Mouse (Mus musculus): ENCODE measurements around the gene Angel2.

The Angel2 gene

DNA sequence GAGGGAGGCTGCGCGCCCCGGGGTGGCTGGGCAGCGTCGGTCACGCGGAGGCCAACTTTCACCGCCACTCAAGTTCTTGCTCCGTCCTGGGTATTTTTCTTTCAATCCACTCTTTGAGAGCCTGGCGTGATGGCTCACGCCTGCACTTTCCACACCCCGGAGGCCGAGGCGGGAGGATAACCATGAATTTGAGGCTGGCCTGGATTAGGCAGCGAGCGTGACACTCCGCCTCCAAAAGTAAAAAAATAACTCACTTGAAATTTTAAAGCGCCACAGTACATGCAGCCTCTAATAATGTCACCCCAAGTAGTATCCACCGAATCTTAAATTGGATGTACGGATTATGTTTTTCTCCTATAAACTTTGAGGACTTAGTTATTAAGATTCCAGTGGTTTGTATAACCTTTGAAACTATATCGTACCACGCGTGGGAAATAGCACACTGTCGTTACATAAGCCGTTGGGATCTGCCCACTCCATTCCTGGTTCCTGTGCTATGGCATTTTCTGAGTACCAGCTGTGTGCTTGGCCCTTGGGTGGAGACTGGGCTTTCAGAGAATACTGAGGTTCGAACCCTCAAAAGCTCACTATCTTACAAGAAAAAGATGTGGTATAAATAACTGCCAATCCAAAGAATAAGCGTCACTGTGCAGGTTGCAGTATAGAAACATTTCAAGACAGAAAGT, 4.2 kb downstream of the Angel2 start:
- no peak for DNase-seq (ENCODE audit: extremely low read depth, low read depth)

DNA sequence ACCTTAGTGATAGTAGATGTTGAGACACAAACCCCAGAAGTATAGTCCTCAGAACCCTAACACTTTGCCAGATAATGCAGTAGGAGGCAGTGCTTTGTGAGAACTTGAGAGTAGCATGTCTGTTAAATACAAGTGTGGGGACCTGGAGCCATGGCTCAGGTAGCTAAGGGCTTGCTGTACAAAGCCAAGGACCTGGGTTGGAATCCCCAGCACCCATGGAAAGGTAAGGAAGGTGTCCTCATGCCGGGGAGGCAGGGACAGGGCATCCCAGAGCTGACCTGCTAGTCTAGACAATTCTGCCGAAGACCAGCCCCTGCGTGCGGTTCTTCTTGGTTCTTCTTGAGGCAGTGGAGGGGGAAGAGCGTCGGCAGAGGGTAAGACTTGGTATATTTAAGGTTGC, 5.3 kb downstream of the Angel2 start:
- DNase-seq (ENCODE audit: extremely low read depth, low read depth), result no peak

- no peak for DNase-seq (ENCODE audit: extremely low read depth, low read depth)
These were observed 14.9 kb downstream of the Angel2 start for GRCm38 (mm10) chr1:190939803-190940202.

- peak; percentile 31 for DNase-seq (ENCODE audit: extremely low read depth, low read depth)
These were observed 19.3 kb downstream of the Angel2 start for GRCm38 (mm10) chr1:190944109-190944760.

DNA sequence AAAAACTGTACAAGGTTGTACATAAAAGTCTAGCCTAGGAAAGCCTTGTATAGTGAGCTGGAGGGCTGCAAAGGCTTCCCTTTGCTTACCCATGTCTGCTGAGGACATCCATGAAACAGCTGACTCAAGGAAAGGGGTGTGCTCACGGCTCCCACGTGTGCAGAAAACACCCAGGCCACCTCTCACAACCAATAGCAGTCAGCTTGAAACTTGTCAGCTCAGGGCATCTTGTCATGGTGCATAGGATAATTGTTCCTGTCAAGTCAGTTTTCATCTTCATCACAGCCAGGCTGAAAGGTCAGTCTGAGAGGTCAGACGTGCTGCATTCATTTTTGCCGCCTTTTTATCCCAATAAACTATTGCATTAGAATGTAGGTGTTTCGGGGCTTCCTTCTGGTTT, 23.1 kb downstream of the Angel2 start:
- no peak for DNase-seq (ENCODE audit: extremely low read depth, low read depth)

GRCm38 (mm10) chr1:190948439-190948838, 23.5 kb downstream of the Angel2 start:
- DNase-seq (ENCODE audit: extremely low read depth, low read depth), result no peak

GRCm38 (mm10) chr1:190948846-190949245, 23.9 kb downstream of the Angel2 start:
- DNase-seq (ENCODE audit: extremely low read depth, low read depth), result no peak

DNA sequence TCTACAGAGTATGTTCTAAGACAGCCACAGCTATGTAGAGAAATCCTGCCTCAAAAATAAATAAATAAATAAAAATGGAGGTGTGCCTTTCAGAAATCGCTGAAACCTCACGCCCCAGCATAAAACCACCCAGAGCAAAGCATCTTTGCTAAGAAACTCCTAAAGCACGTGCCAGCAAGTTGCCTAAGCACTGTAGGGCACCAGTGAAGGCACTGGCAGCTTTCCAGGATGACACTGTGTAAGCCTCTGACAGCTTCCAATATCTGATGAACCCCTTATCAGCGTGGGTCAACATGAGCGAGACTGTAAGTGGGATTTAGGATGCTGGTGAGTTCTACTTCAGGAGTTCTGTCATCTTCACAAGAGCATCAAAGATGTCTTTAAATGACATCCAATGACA, 26.1 kb downstream of the Angel2 start:
- no peak for DNase-seq (ENCODE audit: extremely low read depth, low read depth)

DNA sequence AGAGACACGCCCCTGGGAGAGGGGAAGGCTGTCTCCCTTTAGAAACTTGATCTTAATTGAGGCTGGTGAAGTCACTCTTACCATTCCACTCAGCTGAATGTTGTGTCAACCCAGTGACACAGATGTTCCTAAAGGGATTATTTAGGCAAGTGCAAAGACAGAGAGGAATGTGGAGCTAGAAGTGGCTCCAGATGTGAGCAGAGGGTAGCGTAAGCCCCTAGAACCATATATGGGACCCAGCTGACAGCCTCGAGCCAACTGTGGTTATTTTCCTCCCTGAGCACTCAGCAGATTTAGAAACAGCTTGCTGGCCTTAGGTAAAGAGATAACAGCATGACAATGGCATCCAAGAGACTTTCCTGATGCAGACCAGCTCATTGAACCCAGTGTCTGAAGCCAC, 28.1 kb downstream of the Angel2 start:
- DNase-seq (ENCODE audit: extremely low read depth, low read depth), result no peak

DNA sequence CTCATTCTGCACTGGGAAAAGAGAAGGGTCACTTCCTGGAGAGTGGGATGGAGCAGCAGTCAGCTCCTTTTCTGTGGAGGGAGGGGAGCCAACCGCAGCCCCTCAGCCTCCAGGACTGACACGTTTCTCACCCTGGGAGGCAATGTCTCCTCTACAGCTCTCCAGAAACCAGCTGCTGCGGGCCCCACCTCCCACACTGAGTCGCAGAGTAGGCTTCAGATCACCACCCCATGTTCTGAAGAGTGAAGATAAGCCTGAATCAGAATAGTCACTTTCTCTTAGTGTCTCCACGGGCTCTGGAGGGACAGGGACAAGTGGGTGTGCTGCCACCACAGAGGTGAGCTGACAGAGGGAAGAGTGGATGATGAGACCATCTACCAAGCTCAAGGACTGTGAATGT, 33.9 kb downstream of the Angel2 start:
- no peak for DNase-seq (ENCODE audit: extremely low read depth, low read depth)

- DNase-seq (ENCODE audit: extremely low read depth, low read depth), result no peak
These were observed 37.8 kb downstream of the Angel2 start for GRCm38 (mm10) chr1:190962760-190963159.

DNA sequence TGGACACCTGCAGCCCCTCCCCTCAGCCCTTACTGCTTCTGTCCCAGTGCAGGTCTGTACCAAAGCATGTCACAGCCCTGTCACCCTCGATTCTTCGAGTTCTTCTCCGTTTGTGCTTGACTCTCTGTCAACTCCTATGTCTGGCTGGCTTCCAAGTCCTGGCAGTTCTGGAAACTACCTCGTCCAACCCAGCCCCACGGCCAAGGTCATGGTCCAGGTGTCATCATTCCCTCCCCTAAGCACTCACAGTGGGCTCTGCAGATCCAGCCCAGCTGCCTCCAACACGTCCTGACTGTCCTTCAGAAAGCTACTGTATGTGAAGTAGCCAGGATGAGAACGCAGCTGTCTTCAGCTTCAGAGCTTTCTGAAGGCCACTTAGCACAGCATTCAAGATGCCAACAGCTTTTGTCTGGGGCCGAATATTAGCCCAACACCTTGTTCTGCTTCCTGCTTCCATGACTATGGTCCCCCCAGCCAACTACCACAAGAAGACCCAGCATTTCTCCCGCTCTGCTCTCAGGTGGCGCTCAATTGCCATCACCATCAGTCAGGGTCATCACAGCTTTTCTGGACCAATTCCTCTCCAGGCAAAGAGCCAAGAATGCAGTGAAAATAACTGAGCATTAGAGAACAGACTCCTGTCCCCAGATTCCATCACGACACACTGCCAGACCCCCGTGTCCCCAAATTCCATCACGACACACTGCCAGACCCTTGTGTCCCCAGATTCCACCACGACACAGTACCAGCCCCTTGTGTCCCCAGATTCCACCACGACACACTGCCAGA, 40.3 kb downstream of the Angel2 start:
- no peak for DNase-seq (ENCODE audit: extremely low read depth, low read depth)

DNA sequence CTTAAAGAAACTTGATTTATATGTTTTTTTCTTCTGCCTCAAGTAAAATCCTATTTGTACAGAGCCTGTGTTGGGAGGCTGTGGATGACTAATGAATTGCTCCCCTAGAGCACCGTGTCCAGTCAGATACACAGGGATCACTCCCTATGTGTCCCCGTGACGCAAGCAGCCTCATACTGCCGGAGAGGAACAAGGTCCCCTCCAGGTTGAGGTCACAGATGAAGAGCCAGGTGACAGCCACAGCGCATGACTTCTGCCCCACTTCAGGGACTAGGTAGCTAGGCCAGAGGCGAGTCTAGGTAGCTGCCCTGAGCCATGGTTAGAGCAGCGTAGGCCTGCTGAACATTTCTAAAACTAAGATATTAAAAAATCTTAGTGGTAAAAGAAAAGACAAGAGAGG, 43.1 kb downstream of the Angel2 start:
- no peak for DNase-seq (ENCODE audit: extremely low read depth, low read depth)

DNA sequence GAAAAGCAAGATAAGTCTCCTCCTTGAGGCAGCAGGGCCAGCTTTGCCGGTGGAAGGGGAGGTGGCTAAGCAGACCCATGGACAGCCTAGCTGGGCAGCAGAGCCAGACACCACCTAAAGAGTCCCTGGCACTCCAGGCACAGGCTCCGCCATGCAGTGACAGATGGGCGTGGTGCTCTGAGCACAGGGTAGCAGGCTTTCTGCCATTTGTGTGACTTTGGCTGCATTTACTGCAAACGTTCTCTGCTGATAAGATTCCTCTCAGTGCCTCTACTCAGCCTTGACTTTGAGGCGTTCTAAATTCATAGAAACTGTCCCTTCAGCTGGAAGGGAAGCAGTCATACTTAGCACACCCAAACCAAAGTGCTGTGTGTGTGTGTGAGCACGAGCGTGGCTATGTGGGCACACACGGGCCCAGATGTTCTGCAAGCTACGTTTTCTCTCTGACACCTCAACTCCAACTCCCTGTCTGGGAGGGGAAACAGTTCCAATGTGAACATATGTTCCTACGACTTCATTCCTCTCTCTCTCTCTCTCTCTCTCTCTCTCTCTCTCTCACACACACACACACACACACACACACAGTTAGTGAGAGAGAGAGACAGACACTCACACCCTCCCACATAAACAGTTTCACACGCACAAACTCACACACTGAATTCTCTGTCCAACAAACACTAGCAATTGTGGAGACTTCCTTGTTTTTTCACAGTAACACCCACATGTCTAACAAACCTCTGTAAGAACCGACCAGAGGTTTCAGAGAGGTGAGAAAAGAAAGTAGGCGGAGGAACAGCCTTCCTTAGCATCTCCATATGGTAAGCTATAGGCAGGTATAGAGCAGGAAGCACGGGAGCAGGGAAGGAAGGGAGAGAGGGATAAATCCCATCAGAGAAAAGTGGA, 47.0 kb downstream of the Angel2 start:
- DNase-seq (ENCODE audit: extremely low read depth, low read depth), result no peak

GRCm38 (mm10) chr1:190972612-190973192, 47.8 kb downstream of the Angel2 start:
- DNase-seq (ENCODE audit: extremely low read depth, low read depth), result no peak

DNA sequence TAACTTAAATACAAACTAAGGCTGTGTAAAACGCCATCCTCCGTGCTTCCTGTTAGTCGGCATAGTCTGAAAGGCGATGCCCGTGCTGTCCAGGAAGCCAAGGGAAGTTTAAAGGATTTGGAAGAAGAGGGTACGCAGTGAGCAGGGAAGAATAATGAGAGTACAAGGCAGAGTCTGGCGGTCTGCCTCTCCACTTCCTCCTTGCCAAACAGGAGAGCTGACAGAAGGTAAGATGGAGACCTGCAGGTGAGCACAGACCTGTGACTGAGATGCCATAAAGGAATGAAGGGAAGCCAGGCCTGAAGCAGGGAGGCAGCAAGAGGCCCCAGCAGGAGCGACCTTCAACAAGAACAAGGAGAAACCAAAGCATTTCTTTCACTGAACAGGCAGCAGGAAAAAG, 49.3 kb downstream of the Angel2 start:
- no peak for DNase-seq (ENCODE audit: extremely low read depth, low read depth)

- no peak for DNase-seq (ENCODE audit: extremely low read depth, low read depth)
These were observed 49.9 kb downstream of the Angel2 start for GRCm38 (mm10) chr1:190974833-190975232.

- DNase-seq (ENCODE audit: extremely low read depth, low read depth), result no peak
These were observed 52.1 kb downstream of the Angel2 start for GRCm38 (mm10) chr1:190976887-190977573.

- no peak for DNase-seq (ENCODE audit: extremely low read depth, low read depth)
These were observed 53.1 kb downstream of the Angel2 start for GRCm38 (mm10) chr1:190978001-190978400.

- DNase-seq (ENCODE audit: extremely low read depth, low read depth), result peak; percentile 24
These were observed 53.7 kb downstream of the Angel2 start for GRCm38 (mm10) chr1:190978511-190979073.

Measured in MEL-GATA-1-ER (cell line).